Mouse (Mus musculus) MEL (cell line): Measurements from ENCODE around the gene Rin1. TPM values are rescaled to one million over a fixed set of nuclear protein-coding genes. Genes with fewer than 3 reads are reported as not detected.

Experiments
- DNase-seq: peaks from one replicate; pipeline ENCODE4 v3.0.0; 2011; ENCODE audit warnings: low read depth, low spot score
- H3K27ac ChIP-seq: 2 replicates; pipeline ENCODE4 v1.5.1; 2012; ENCODE audit warnings: low read depth, mild to moderate bottlenecking, control low read depth, low read length, moderate library complexity; ENCODE audit not compliant: control insufficient read depth
- H3K27me3 ChIP-seq, 2 experiments: fragments of 150-350 bp in 1 of 2; sonication (generic) in 1 of 2; 2 replicates each; pipeline ENCODE4 v1.6.1; 2012; ENCODE audit warnings: low read length in 2 of 2, mild to moderate bottlenecking in 2 of 2, improper control_type of control experiment in 1 of 2, moderate library complexity in 1 of 2; ENCODE audit not compliant: insufficient read depth in 2 of 2, control insufficient read depth in 1 of 2
- H3K36me3 ChIP-seq, 2 experiments: 2 replicates each; pipeline ENCODE4 v1.6.1; 2012 to 2014; ENCODE audit warnings: low read length in 2 of 2, improper control_type of control experiment in 1 of 2, inconsistent platforms in 1 of 2, mild to moderate bottlenecking in 1 of 2; ENCODE audit not compliant: insufficient read depth in 2 of 2, control insufficient read depth in 1 of 2
- H3K4me1 ChIP-seq, 2 experiments: fragments of 150-350 bp in 1 of 2; sonication (generic) in 1 of 2; 2 replicates each; pipeline ENCODE4 v1.6.1; 2012; ENCODE audit warnings: low read length in 2 of 2, improper control_type of control experiment in 1 of 2, mild to moderate bottlenecking in 1 of 2; ENCODE audit not compliant: insufficient read depth in 2 of 2, control insufficient read depth in 1 of 2
- H3K4me3 ChIP-seq, 2 experiments: fragments of 150-350 bp in 1 of 2; sonication (generic) in 1 of 2; 2 replicates each; pipeline ENCODE4 v1.5.1; 2012; ENCODE audit warnings: low read depth in 2 of 2, low read length in 2 of 2, mild to moderate bottlenecking in 2 of 2, moderate library complexity in 2 of 2, control low read depth in 1 of 2, improper control_type of control experiment in 1 of 2; ENCODE audit not compliant: control insufficient read depth in 1 of 2, insufficient read depth in 1 of 2
- H3K79me2 ChIP-seq: 2 replicates; pipeline ENCODE4 v1.6.1; 2012; ENCODE audit warnings: mild to moderate bottlenecking, low read length, moderate library complexity; ENCODE audit not compliant: control insufficient read depth, poor library complexity, insufficient read depth
- H3K9ac ChIP-seq: 2 replicates; pipeline ENCODE4 v1.6.1; 2012; ENCODE audit warnings: low read depth, mild to moderate bottlenecking, control low read depth, low read length, moderate library complexity; ENCODE audit not compliant: control insufficient read depth, poor library complexity, severe bottlenecking
- H3K9me3 ChIP-seq: fragments of 150-350 bp; sonication (generic); replicated peaks from 2 replicates; pipeline ENCODE4 v1.6.1; 2012; ENCODE audit warnings: mild to moderate bottlenecking, low read length, improper control_type of control experiment, moderate library complexity; ENCODE audit not compliant: insufficient read depth
- BHLHE40 ChIP-seq: IDR thresholded peaks from 2 replicates; pipeline ENCODE4 v1.6.1; 2012; ENCODE audit warnings: low read depth, mild to moderate bottlenecking, inconsistent platforms, low read length, improper control_type of control experiment, borderline replicate concordance
- CHD1 ChIP-seq: IDR thresholded peaks from 2 replicates; pipeline ENCODE4 v1.6.1; 2012; ENCODE audit warnings: low read depth, mild to moderate bottlenecking, inconsistent platforms, low read length, improper control_type of control experiment
- CHD2 ChIP-seq: IDR thresholded peaks from 2 replicates; pipeline ENCODE4 v1.6.1; 2011; ENCODE audit warnings: low read length, improper control_type of control experiment
- CTCF ChIP-seq, 3 experiments: IDR thresholded peaks in 2 of 3; conservative IDR thresholded peaks in 1 of 3; 2 replicates each; pipeline ENCODE4 v1.5.1; 2011 to 2012; ENCODE audit warnings: low read length in 3 of 3, low read depth in 2 of 3, mild to moderate bottlenecking in 2 of 3, improper control_type of control experiment in 1 of 3, inconsistent platforms in 1 of 3, mixed read lengths in 1 of 3, moderate library complexity in 1 of 3; ENCODE audit not compliant: control insufficient read depth in 1 of 3, insufficient read depth in 1 of 3, poor library complexity in 1 of 3, severe bottlenecking in 1 of 3
- ELF1 ChIP-seq: IDR thresholded peaks from 2 replicates; pipeline ENCODE4 v1.6.1; 2014; ENCODE audit warnings: low read depth, mild to moderate bottlenecking, inconsistent platforms, low read length, improper control_type of control experiment, moderate library complexity
- ETS1 ChIP-seq: IDR thresholded peaks from 2 replicates; pipeline ENCODE4 v1.6.1; 2012; ENCODE audit warnings: low read depth, mild to moderate bottlenecking, inconsistent platforms, low read length, improper control_type of control experiment, moderate library complexity
- GABPA ChIP-seq: IDR thresholded peaks from 2 replicates; pipeline ENCODE4 v1.6.1; 2012; ENCODE audit warnings: low read depth, mild to moderate bottlenecking, inconsistent platforms, low read length, improper control_type of control experiment, moderate library complexity
- GATA1 ChIP-seq: IDR thresholded peaks from 2 replicates; pipeline ENCODE4 v1.6.1; 2011; ENCODE audit warnings: low read depth, low read length, improper control_type of control experiment
- HCFC1 ChIP-seq: IDR thresholded peaks from 2 replicates; pipeline ENCODE4 v1.6.1; 2012; ENCODE audit warnings: low read depth, mild to moderate bottlenecking, inconsistent platforms, low read length, improper control_type of control experiment, moderate library complexity
- JUND ChIP-seq: IDR thresholded peaks from 2 replicates; pipeline ENCODE4 v1.6.1; 2011; ENCODE audit warnings: low read depth, mild to moderate bottlenecking, improper control_type of control experiment, low read length
- KAT2A ChIP-seq: conservative IDR thresholded peaks from 2 replicates; pipeline ENCODE4 v1.6.1; 2012; ENCODE audit warnings: low read depth, low read length, improper control_type of control experiment, inconsistent platforms
- MAFK ChIP-seq: IDR thresholded peaks from 2 replicates; pipeline ENCODE4 v1.6.1; 2011; ENCODE audit warnings: low read depth, mild to moderate bottlenecking, low read length, improper control_type of control experiment, borderline replicate concordance
- MAX ChIP-seq: IDR thresholded peaks from 2 replicates; pipeline ENCODE4 v1.6.1; 2011; ENCODE audit warnings: low read length, improper control_type of control experiment
- MAZ ChIP-seq: IDR thresholded peaks from 2 replicates; pipeline ENCODE4 v1.6.1; 2012; ENCODE audit warnings: low read depth, mild to moderate bottlenecking, inconsistent platforms, low read length, improper control_type of control experiment
- MEF2A ChIP-seq: IDR thresholded peaks from 2 replicates; pipeline ENCODE4 v1.6.1; 2014; ENCODE audit warnings: low read depth, mild to moderate bottlenecking, inconsistent platforms, low read length, improper control_type of control experiment; ENCODE audit not compliant: poor library complexity, insufficient replicate concordance, severe bottlenecking; ENCODE audit errors: extremely low read depth
- MXI1 ChIP-seq: IDR thresholded peaks from 2 replicates; pipeline ENCODE4 v1.6.1; 2011; ENCODE audit warnings: mild to moderate bottlenecking, low read depth, low read length, improper control_type of control experiment
- MYB ChIP-seq: IDR thresholded peaks from 2 replicates; pipeline ENCODE4 v1.6.1; 2011; ENCODE audit warnings: mild to moderate bottlenecking, low read depth, low read length, improper control_type of control experiment
- MYC ChIP-seq: IDR thresholded peaks from 2 replicates; pipeline ENCODE4 v1.6.1; 2011; ENCODE audit warnings: low read depth, mild to moderate bottlenecking, low read length, improper control_type of control experiment, moderate library complexity
- NELFE ChIP-seq: IDR thresholded peaks from 2 replicates; pipeline ENCODE4 v1.6.1; 2011; ENCODE audit warnings: low read depth, low read length, improper control_type of control experiment
- NRF1 ChIP-seq: IDR thresholded peaks from 2 replicates; pipeline ENCODE4 v1.6.1; 2014; ENCODE audit warnings: low read depth, mild to moderate bottlenecking, inconsistent platforms, low read length, improper control_type of control experiment, moderate library complexity; ENCODE audit not compliant: poor library complexity, insufficient read depth, severe bottlenecking
- POLR2AphosphoS2 ChIP-seq: IDR thresholded peaks from 2 replicates; pipeline ENCODE4 v1.6.1; 2011; ENCODE audit warnings: low read length, improper control_type of control experiment
- POLR2AphosphoS5 ChIP-seq: IDR thresholded peaks from 2 replicates; pipeline ENCODE4 v1.6.1; 2012; ENCODE audit warnings: low read depth, borderline replicate concordance, mild to moderate bottlenecking, inconsistent platforms, low read length, moderate library complexity, mixed read lengths
- RAD21 ChIP-seq: IDR thresholded peaks from 2 replicates; pipeline ENCODE4 v1.6.1; 2011; ENCODE audit warnings: mild to moderate bottlenecking, low read depth, low read length, improper control_type of control experiment
- RCOR1 ChIP-seq: IDR thresholded peaks from 2 replicates; pipeline ENCODE4 v1.6.1; 2012; ENCODE audit warnings: low read depth, mild to moderate bottlenecking, inconsistent platforms, low read length, improper control_type of control experiment
- SIN3A ChIP-seq: IDR thresholded peaks from 2 replicates; pipeline ENCODE4 v1.6.1; 2012; ENCODE audit warnings: low read length, improper control_type of control experiment, inconsistent platforms
- SMC3 ChIP-seq: IDR thresholded peaks from 2 replicates; pipeline ENCODE4 v1.6.1; 2011; ENCODE audit warnings: low read depth, low read length, improper control_type of control experiment
- TAL1 ChIP-seq: IDR thresholded peaks from 2 replicates; pipeline ENCODE4 v1.6.1; 2012; ENCODE audit warnings: mild to moderate bottlenecking, inconsistent platforms, low read length, moderate library complexity, mixed read lengths
- TBP ChIP-seq: IDR thresholded peaks from 2 replicates; pipeline ENCODE4 v1.8.0; 2011; ENCODE audit warnings: low read depth, low read length, improper control_type of control experiment
- TCF12 ChIP-seq: IDR thresholded peaks from 2 replicates; pipeline ENCODE4 v1.6.1; 2014; ENCODE audit warnings: low read depth, mild to moderate bottlenecking, inconsistent platforms, low read length, improper control_type of control experiment, moderate library complexity
- UBTF ChIP-seq: IDR thresholded peaks from 2 replicates; pipeline ENCODE4 v1.6.1; 2012; ENCODE audit warnings: low read depth, mild to moderate bottlenecking, inconsistent platforms, low read length, improper control_type of control experiment, moderate library complexity, borderline replicate concordance; ENCODE audit not compliant: insufficient read depth
- USF2 ChIP-seq, 2 experiments: IDR thresholded peaks; 2 replicates each; pipeline ENCODE4 v1.6.1; 2011 to 2012; ENCODE audit warnings: improper control_type of control experiment in 2 of 2, low read length in 2 of 2, borderline replicate concordance in 1 of 2, inconsistent platforms in 1 of 2, low read depth in 1 of 2, mild to moderate bottlenecking in 1 of 2; ENCODE audit not compliant: insufficient read depth in 1 of 2
- ZC3H11A ChIP-seq: IDR thresholded peaks from 2 replicates; pipeline ENCODE4 v1.6.1; 2012; ENCODE audit warnings: low read depth, mild to moderate bottlenecking, inconsistent platforms, low read length, improper control_type of control experiment
- ZKSCAN1 ChIP-seq: IDR thresholded peaks from 2 replicates; pipeline ENCODE4 v1.6.1; 2012; ENCODE audit warnings: low read depth, mild to moderate bottlenecking, inconsistent platforms, low read length, improper control_type of control experiment, moderate library complexity
- ZMIZ1 ChIP-seq: IDR thresholded peaks from 2 replicates; pipeline ENCODE4 v1.6.1; 2012; ENCODE audit warnings: low read depth, mild to moderate bottlenecking, inconsistent platforms, low read length, improper control_type of control experiment, moderate library complexity
- ZNF384 ChIP-seq: IDR thresholded peaks from 2 replicates; pipeline ENCODE4 v1.6.1; 2012; ENCODE audit warnings: low read depth, mild to moderate bottlenecking, inconsistent platforms, low read length, improper control_type of control experiment
- polyA plus RNA-seq, 2 experiments: library from polyadenylated mRNA; stranded (reverse) in 1 of 2; unstranded in 1 of 2; fragments of >175 nt in 1 of 2; fragments of >200 nt in 1 of 2; gene quantifications; 2 replicates each; pipeline versions ENCODE4 v1.2.1 to v1.2.4; 2012; ENCODE audit warnings: low replicate concordance in 2 of 2, low read depth in 1 of 2; ENCODE audit not compliant: insufficient read length in 2 of 2, insufficient read depth in 1 of 2, missing spikeins in 1 of 2
- total RNA-seq: library from RNA; depleted of rRNA; stranded (reverse); fragments of 300-350 nt; gene quantifications from 2 replicates; pipeline ENCODE4 v1.2.3, GENCODE M21; 2012

The Rin1 gene
- total and polyA plus RNA-seq, 3 experiments, result 0.42 to 1.3 TPM; not detected in 1

GRCm38 (mm10) chr19:5067040-5067799 lies 16.9 kb downstream of the Rin1 start:
- no peaks in the 10 kb centered on the region for H3K27me3 ChIP-seq
- 0 out of 2 replicates have a peak, but pooled peaks have one; percentile 12 for TF ChIP-seq ETS1
- peak; percentile 41; the same call in 1 of the 2 replicates for TF ChIP-seq TBP
- no peak for TF ChIP-seq GABPA
- TF ChIP-seq MXI1, result peak; percentile 47; the same call in 1 of the 2 replicates
- TF ChIP-seq ZNF384, result no peak
- TF ChIP-seq SIN3A, result no peak; the same call in 1 of the 2 replicates
- TF ChIP-seq ZKSCAN1, result no peak
- 0 out of 2 replicates have a peak, but pooled peaks have one; percentile 44 for TF ChIP-seq TCF12
- no peak for TF ChIP-seq JUND
- TF ChIP-seq MAX, result peak; percentile 72; the same call in 1 of the 2 replicates
- no peak for TF ChIP-seq USF2 (IDR thresholded peaks at IDR 0.05; ENCODE audit: borderline replicate concordance in 1 of 2, insufficient read depth in 1 of 2, low read depth in 1 of 2, low read length in 2 of 2)
- TF ChIP-seq HCFC1, result peak; percentile 39
- no peak for TF ChIP-seq ELF1
- peak; percentile 76 for TF ChIP-seq NELFE
- TF ChIP-seq SMC3, result no peak
- TF ChIP-seq GATA1, result no peak
- no peak for TF ChIP-seq MEF2A
- TF ChIP-seq TAL1, result no peak
- TF ChIP-seq CTCF (IDR thresholded peaks at IDR 0.05 in 2 of 3, conservative IDR thresholded peaks at IDR 0.05 in 1 of 3; ENCODE audit: control insufficient read depth in 1 of 3, insufficient read depth in 1 of 3, low read depth in 2 of 3, low read length in 3 of 3, poor library complexity in 1 of 3, severe bottlenecking in 1 of 3), result no peak
- no peak for TF ChIP-seq KAT2A
- no peak; the same call in none of the 2 replicates for TF ChIP-seq MAZ
- TF ChIP-seq UBTF, result 0 out of 2 replicates have a peak, but pooled peaks have one; percentile 15
- no peak for TF ChIP-seq BHLHE40
- TF ChIP-seq NRF1, result peak; percentile 31; the same call in 1 of the 2 replicates
- TF ChIP-seq POLR2AphosphoS2, result peak; percentile 57; the same call in 1 of the 2 replicates
- no peak for TF ChIP-seq ZMIZ1
- TF ChIP-seq CHD2, result no peak
- TF ChIP-seq MYC, result 0 out of 2 replicates have a peak, but pooled peaks have one; percentile 57
- TF ChIP-seq CHD1, result no peak
- TF ChIP-seq POLR2AphosphoS5, result no peak
- TF ChIP-seq MAFK, result no peak
- TF ChIP-seq ZC3H11A, result no peak
- TF ChIP-seq RCOR1, result 0 out of 2 replicates have a peak, but pooled peaks have one; percentile 32
- peak; percentile 71; the same call in 1 of the 2 replicates for TF ChIP-seq MYB
- TF ChIP-seq RAD21, result no peak

More at GRCm38 (mm10) chr19:5067040-5067799, 16.9 kb downstream of the Rin1 start:
- Histone ChIP-seq H3K4me1 (peaks cover 5 to 31% of the 10 kb centered on the region in 2 experiments), H3K9ac (peak overlapping the region; percentile 70), H3K36me3 (peaks cover 0 to 4% of the 10 kb centered on the region in 2 experiments; a peak in 1 of 4 replicates), H3K79me2 (peaks cover 2% of the 10 kb centered on the region; the same call in 1 of the 2 replicates), H3K9me3 (no peaks in the 10 kb centered on the region), H3K27ac (peak overlapping the region; percentile 72), H3K4me3 (peak overlapping the region; percentile 38 to 62)
- peak; percentile 92 for DNase-seq
